Mouse (Mus musculus): ENCODE measurements at regions not wholly inside any gene's neighbourhood (a gene's known extent, or its start where the extent isn't known, plus 50 kb on each side); places are given as distances from the start of the nearest gene placed in this dataset.

GRCm38 (mm10) chr19:6600873-6601530 is 58.2 kb upstream of the Slc22a12 start:
- no peak for TF ChIP-seq POLR2A (IDR thresholded peaks at IDR 0.05; ENCODE audit: low read depth, low read length)
- TF ChIP-seq CTCF (conservative IDR thresholded peaks at IDR 0.05; ENCODE audit: insufficient read depth, insufficient read length, low read depth, low read length) = no peak

All from kidney, adult 2 months (tissue).